Mouse (Mus musculus) embryonic stem cell, embryonic (primary cell): Measurements from ENCODE around the gene Olfr145.

Experiments used
- CTCF ChIA-PET, 4 experiments: fragments of 300-600 bp in 2 of 4; fragments of 350-600 bp in 2 of 4; sonication (Branson Sonifier 250); formaldehyde crosslinking; loops; one replicate each; lab custom pipeline; 2022; ENCODE audit warnings: inconsistent platforms in 2 of 4; lab: Charles Lee
- POLR2A ChIA-PET, 4 experiments: fragments of 300-600 bp in 2 of 4; fragments of 350-600 bp in 2 of 4; sonication (Branson Sonifier 250); formaldehyde crosslinking; loops; one replicate each; lab custom pipeline; 2022; ENCODE audit warnings: antibody characterized with exemption in 4 of 4, inconsistent platforms in 1 of 4; lab: Charles Lee

Olfr145 gene

GRCm38 (mm10) chr9:37896661-37897060, at the start of gene Olfr145:
Gene Olfr145 (plus strand): TSS chr9:37896724.
- CTCF ChIA-PET, result no interaction called here
- POLR2A ChIA-PET, result no interaction called here

- POLR2A ChIA-PET, result no interaction called here
- CTCF ChIA-PET, result no interaction called here
Measured at GRCm38 (mm10) chr9:37849267-37849666, 47.3 kb upstream of the Olfr145 start.

- POLR2A ChIA-PET, result no interaction called here
- CTCF ChIA-PET, result interaction anchor here in 1 of 4 experiments (0.6 kb wide), 1 partner anchor 72 kb away, joined by 8 read pairs; no protein-coding TSS in a partner anchor
Measured at GRCm38 (mm10) chr9:37853969-37854368, 42.6 kb upstream of the Olfr145 start, which contains the start of gene Olfr877. Gene Olfr877 (plus strand): TSS chr9:37854269.

GRCm38 (mm10) chr9:37863325-37863724, 33.2 kb upstream of the Olfr145 start:
- ChIA-PET CTCF (no interaction called here), POLR2A (no interaction called here)

- ChIA-PET CTCF (no interaction called here), POLR2A (no interaction called here)
Measured at GRCm38 (mm10) chr9:37870246-37870645, 26.3 kb upstream of the Olfr145 start.

GRCm38 (mm10) chr9:37871097-37871496, 25.4 kb upstream of the Olfr145 start:
- CTCF ChIA-PET, result interaction anchor here in 1 of 4 experiments (0.6 kb wide), 1 partner anchor 1654 kb away, joined by 4 read pairs; no protein-coding TSS in a partner anchor
- POLR2A ChIA-PET, result no interaction called here

- CTCF ChIA-PET, result interaction anchor here in 1 of 4 experiments (0.6 kb wide), 1 partner anchor 1653 kb away, joined by 4 read pairs; no protein-coding TSS in a partner anchor
- POLR2A ChIA-PET, result no interaction called here
Measured at GRCm38 (mm10) chr9:37871536-37871935, 25.0 kb upstream of the Olfr145 start.

GRCm38 (mm10) chr9:37890960-37891359, 5.6 kb upstream of the Olfr145 start:
- ChIA-PET CTCF (no interaction called here), POLR2A (no interaction called here)

- ChIA-PET POLR2A (no interaction called here), CTCF (no interaction called here)
Measured at GRCm38 (mm10) chr9:37905555-37905954, 9.0 kb downstream of the Olfr145 start.

GRCm38 (mm10) chr9:37917540-37917939, 21.0 kb downstream of the Olfr145 start, which contains the start of gene Olfr878:
Gene Olfr878 (plus strand): TSS chr9:37917840.
- ChIA-PET POLR2A (interaction anchor here in 1 of 4 experiments (0.6 kb wide), 1 partner anchor 9 kb away, joined by 3 read pairs; no protein-coding TSS in a partner anchor), CTCF (no interaction called here)

- POLR2A ChIA-PET, result no interaction called here
- CTCF ChIA-PET, result no interaction called here
Measured at GRCm38 (mm10) chr9:37918018-37918417, 21.5 kb downstream of the Olfr145 start.

GRCm38 (mm10) chr9:37924194-37924593, 27.7 kb downstream of the Olfr145 start:
- CTCF ChIA-PET, result no interaction called here
- POLR2A ChIA-PET, result no interaction called here

GRCm38 (mm10) chr9:37925445-37925844, 28.9 kb downstream of the Olfr145 start:
- ChIA-PET POLR2A (interaction anchor here in 1 of 4 experiments (0.6 kb wide), 1 partner anchor 28 kb away, joined by 3 read pairs; no protein-coding TSS in a partner anchor), CTCF (interaction anchor here in 2 of 4 experiments (0.5 to 0.6 kb wide), 3 partner anchors 240 to 1185 kb away, joined by 3 to 4 read pairs (median 3); no protein-coding TSS in a partner anchor)

GRCm38 (mm10) chr9:37926019-37927013, 29.8 kb downstream of the Olfr145 start:
- ChIA-PET CTCF (interaction anchor here in 1 of 4 experiments (0.6 kb wide), 3 partner anchors 39 to 664 kb away, joined by 3 to 5 read pairs (median 4); no protein-coding TSS in a partner anchor), POLR2A (interaction anchor here in 3 of 4 experiments (0.6 kb wide), 3 partner anchors 9 to 793 kb away, joined by 3 read pairs; partner anchors contain the start of gene Tbrg1 (in 1 of the 3))

GRCm38 (mm10) chr9:37932519-37932918, 36.0 kb downstream of the Olfr145 start:
- CTCF ChIA-PET, result interaction anchor here in 2 of 4 experiments (0.6 to 1.2 kb wide), 3 partner anchors 241 to 501 kb away, joined by 3 to 10 read pairs (median 3); no protein-coding TSS in a partner anchor
- POLR2A ChIA-PET, result interaction anchor here in 1 of 4 experiments (0.5 kb wide), 1 partner anchor 150 kb away, joined by 3 read pairs; no protein-coding TSS in a partner anchor

GRCm38 (mm10) chr9:37934146-37934545, 37.6 kb downstream of the Olfr145 start:
- POLR2A ChIA-PET, result no interaction called here

GRCm38 (mm10) chr9:37941167-37941566, 44.6 kb downstream of the Olfr145 start:
- ChIA-PET CTCF (no interaction called here), POLR2A (no interaction called here)

More at GRCm38 (mm10) chr9:37934146-37934545, 37.6 kb downstream of the Olfr145 start:
- CTCF ChIA-PET, result interaction anchor here in 1 of 4 experiments (1.0 kb wide), 1 partner anchor 244 kb away, joined by 3 read pairs; no protein-coding TSS in a partner anchor
